Mouse (Mus musculus) lung, postnatal 0 days (tissue): ENCODE measurements at regions not wholly inside any gene's neighbourhood (a gene's known extent, or its start where the extent isn't known, plus 50 kb on each side); places are given as distances from the start of the nearest gene placed in this dataset.

ENCODE experiments used
- CTCF ChIP-seq: IDR thresholded peaks from 2 replicates; pipeline ENCODE4 v1.5.1; 2016; ENCODE audit warnings: antibody characterized with exemption, mild to moderate bottlenecking
- EP300 ChIP-seq: IDR thresholded peaks from 2 replicates; pipeline ENCODE4 v1.6.1; 2016; ENCODE audit warnings: antibody characterized with exemption, mild to moderate bottlenecking, control low read depth

GRCm38 (mm10) chr16:18711637-18712125 is 65.0 kb upstream of the Cldn5 start:
- TF ChIP-seq CTCF, result no peak
- TF ChIP-seq EP300, result no peak
